17 mouse cellular contexts compared by ENCODE assay signal in genomic region chr17:25961566-25961965, GRCm38 (mm10). TPM values are rescaled to one million over a fixed set of nuclear protein-coding genes. Genes with fewer than 3 reads are reported as not detected.
DNase-seq lines count a peak whose midpoint lies in the region; ATAC-seq and TF ChIP-seq lines count a peak whose summit lies in the region.
"Had no signal": no experiment of that assay in that cellular context is flagged by ENCODE, and none has a peak within 500 bp of the region (broad histone marks: within the 10 kb centered on the region; RNA-seq: fewer than 3 reads in every experiment).

No protein-coding gene starts in this region.

- peak overlapping the region; percentile 64 for H3K4me3 ChIP-seq in liver, embryonic 16.5 days (ENCODE audit: low read depth, low read length)
- H3K4me3 ChIP-seq in gastrocnemius, adult 2 months = no peak overlapping the region
- H3K4me3 ChIP-seq in hindbrain, embryonic 10.5 days = no peak overlapping the region
- H3K4me3 ChIP-seq: forebrain, embryonic 13.5 days; left cerebral cortex, adult 2 months; limb, embryonic 12.5 days; midbrain, embryonic 12.5 days had no signal

- H3K36me3 ChIP-seq in liver, embryonic 16.5 days (ENCODE audit: control insufficient read depth, insufficient read depth) = peaks cover 5% of the 10 kb centered on the region; the same call in 1 of the 2 replicates
- H3K36me3 ChIP-seq in hindbrain, embryonic 10.5 days = peaks cover 89% of the 10 kb centered on the region

- DNase-seq in heart, adult 11 months = peak; percentile 88
- no peak for DNase-seq in heart, adult 8-10 months (ENCODE audit: low spot score)
- peak; percentile 25 for DNase-seq in 416B (ENCODE audit: low read depth)
- DNase-seq in gastrocnemius, adult 2 months = no peak
- DNase-seq in hindbrain, embryonic 10.5 days (ENCODE audit: low spot score) = no peak
- no peak for DNase-seq in layer of hippocampus, adult 9-11 months
- DNase-seq: adrenal gland, adult 8-10 months; kidney, adult 11 months; kidney, postnatal 4 days had no signal

- H3K27ac ChIP-seq in liver, embryonic 16.5 days (ENCODE audit: low read length) = peak overlapping the region; percentile 96
- no peak overlapping the region for H3K27ac ChIP-seq in gastrocnemius, adult 2 months
- no peak overlapping the region for H3K27ac ChIP-seq in hindbrain, embryonic 10.5 days
- H3K27ac ChIP-seq: forebrain, embryonic 13.5 days; left cerebral cortex, adult 2 months; limb, embryonic 12.5 days; midbrain, embryonic 12.5 days had no signal

- H3K9me3 ChIP-seq in liver, embryonic 16.5 days (replicated peaks; ENCODE audit: control insufficient read depth, low read length) = no peaks in the 10 kb centered on the region
- H3K9me3 ChIP-seq in hindbrain, embryonic 10.5 days = no peaks in the 10 kb centered on the region
- H3K9me3 ChIP-seq: forebrain, embryonic 13.5 days; limb, embryonic 12.5 days; midbrain, embryonic 12.5 days had no signal

- peaks cover 48% of the 10 kb centered on the region for H3K4me1 ChIP-seq in liver, embryonic 16.5 days (ENCODE audit: control insufficient read depth, low read depth, low read length)
- peaks cover 6% of the 10 kb centered on the region; the same call in 1 of the 2 replicates for H3K4me1 ChIP-seq in hindbrain, embryonic 10.5 days (replicated peaks)
- H3K4me1 ChIP-seq: forebrain, embryonic 13.5 days; limb, embryonic 12.5 days; midbrain, embryonic 12.5 days had no signal

- peak overlapping the region; percentile 78 for H3K9ac ChIP-seq in liver, embryonic 16.5 days (ENCODE audit: low read depth, low read length)
- H3K9ac ChIP-seq: forebrain, embryonic 13.5 days; limb, embryonic 12.5 days; midbrain, embryonic 12.5 days had no signal

- intact Hi-C loops in gastrocnemius, adult 2 months (cut with DNase I) = no loop called here

- TF ChIP-seq CTCF in gastrocnemius, adult 2 months (IDR thresholded peaks at IDR 0.05) = no peak

- no peaks in the 10 kb centered on the region for H3K27me3 ChIP-seq in liver, embryonic 16.5 days (ENCODE audit: control insufficient read depth, insufficient read depth, low read depth, low read length)
- no peaks in the 10 kb centered on the region for H3K27me3 ChIP-seq in hindbrain, embryonic 10.5 days (ENCODE audit: insufficient read depth, poor library complexity, severe bottlenecking)
- H3K27me3 ChIP-seq: forebrain, embryonic 13.5 days; limb, embryonic 12.5 days; midbrain, embryonic 12.5 days had no signal

- H3K4me2 ChIP-seq in liver, embryonic 16.5 days (ENCODE audit: low read depth, low read length) = peak overlapping the region; percentile 77
- H3K4me2 ChIP-seq: forebrain, embryonic 13.5 days; limb, embryonic 12.5 days; midbrain, embryonic 12.5 days had no signal

- peak; percentile 86 for ATAC-seq in erythroblast, adult 5-6 weeks (replicated peaks; ENCODE audit: low FRiP score, poor library complexity, severe bottlenecking)
- peak; percentile 99 for ATAC-seq in liver, embryonic 16.5 days (ENCODE audit: low read depth)
- ATAC-seq: forebrain, embryonic 13.5 days; lung, postnatal 0 days had no signal

- WGBS in liver, embryonic 16.5 days (ENCODE audit: insufficient replicate concordance) = 40% methylated on average over 5 of the region's 5 CpGs
- WGBS in hindbrain, embryonic 10.5 days = 97% methylated on average over 5 of the region's 5 CpGs

RNA-seq across cellular contexts. Expression of gene A930017K11Rik, which starts 9.2 kb away (rescaled TPM):
- total RNA-seq in heart, adult 8-10 months (2022) = under 1 TPM; 0.24 to 0.85 (median 0.36) TPM
- total RNA-seq in erythroblast, adult 5-6 weeks (2015; ENCODE audit: low replicate concordance) = not detected in 2 replicates
- not detected in 2 replicates for total RNA-seq in erythroblast, adult 5-6 weeks (2017; ENCODE audit: low replicate concordance)
- polyA plus RNA-seq in liver, embryonic 16.5 days (2015; fragmentation: Nextera tagmentation; extraction: Ambion mirVana) = 0.13 and 0.16 TPM in 2 replicates
- total RNA-seq in gastrocnemius, adult 2 months (2021) = not detected
- polyA plus RNA-seq in hindbrain, embryonic 10.5 days (2016; fragmentation: Nextera tagmentation; extraction: Ambion mirVana) = 0.25 and 0.34 TPM in 2 replicates
- total RNA-seq: adrenal gland, adult 8-10 months had no signal
- polyA plus RNA-seq: forebrain, embryonic 13.5 days; lung, postnatal 0 days had no signal

RNA-seq across cellular contexts. Expression of gene Nhlrc4, which starts 16.8 kb away (rescaled TPM):
- under 1 TPM in 1 of 4 experiments, not detected in 3; 0.41 TPM for total RNA-seq in heart, adult 8-10 months (2022)
- total RNA-seq in erythroblast, adult 5-6 weeks (2015; ENCODE audit: low replicate concordance) = 49.2 and 66.7 TPM in 2 replicates
- 40.7 and 62.0 TPM in 2 replicates for total RNA-seq in erythroblast, adult 5-6 weeks (2017; ENCODE audit: low replicate concordance)
- 6.8 and 7.8 TPM in 2 replicates for polyA plus RNA-seq in liver, embryonic 16.5 days (2015; fragmentation: Nextera tagmentation; extraction: Ambion mirVana)
- not detected for total RNA-seq in gastrocnemius, adult 2 months (2021)
- polyA plus RNA-seq in hindbrain, embryonic 10.5 days (2016; fragmentation: Nextera tagmentation; extraction: Ambion mirVana) = 0.21 and 0.55 TPM in 2 replicates
- total RNA-seq: adrenal gland, adult 8-10 months had no signal
- polyA plus RNA-seq: embryonic facial prominence, embryonic 11.5 days; forebrain, embryonic 13.5 days had no signal

RNA-seq across cellular contexts. Expression of gene Pigq, which starts 16.8 kb away (rescaled TPM):
- total RNA-seq in heart, adult 8-10 months (2022) = 10 to 100 TPM; 37.3 to 48.3 (median 47.8) TPM
- 1,336 and 1,664 TPM in 2 replicates for total RNA-seq in erythroblast, adult 5-6 weeks (2015; ENCODE audit: low replicate concordance)
- total RNA-seq in erythroblast, adult 5-6 weeks (2017; ENCODE audit: low replicate concordance) = 1,480 and 1,728 TPM in 2 replicates
- polyA plus RNA-seq in liver, embryonic 16.5 days (2015; fragmentation: Nextera tagmentation; extraction: Ambion mirVana) = 147 and 154 TPM in 2 replicates
- 10 to 100 TPM; 21.0 to 28.6 TPM for total RNA-seq in gastrocnemius, adult 2 months (2021)
- 65.4 and 72.6 TPM in 2 replicates for polyA plus RNA-seq in hindbrain, embryonic 10.5 days (2016; fragmentation: Nextera tagmentation; extraction: Ambion mirVana)

RNA-seq across cellular contexts. Expression of gene Capn15, which starts 24.0 kb away (rescaled TPM):
- total RNA-seq in heart, adult 8-10 months (2022) = 1 to 10 TPM; 5.4 to 8.1 (median 6.8) TPM
- total RNA-seq in erythroblast, adult 5-6 weeks (2015; ENCODE audit: low replicate concordance) = 1.2 and 1.5 TPM in 2 replicates
- total RNA-seq in erythroblast, adult 5-6 weeks (2017; ENCODE audit: low replicate concordance) = 1.4 and 2.4 TPM in 2 replicates
- polyA plus RNA-seq in liver, embryonic 16.5 days (2015; fragmentation: Nextera tagmentation; extraction: Ambion mirVana) = 8.0 and 9.9 TPM in 2 replicates
- total RNA-seq in gastrocnemius, adult 2 months (2021) = 1 to 10 TPM; 6.0 to 9.4 TPM
- polyA plus RNA-seq in hindbrain, embryonic 10.5 days (2016; fragmentation: Nextera tagmentation; extraction: Ambion mirVana) = 32.4 and 35.0 TPM in 2 replicates

RNA-seq across cellular contexts. Expression of gene Rab40c, which starts 42.0 kb away (rescaled TPM):
- total RNA-seq in heart, adult 8-10 months (2022) = 10 to 100 TPM; 17.3 to 20.1 (median 17.7) TPM
- total RNA-seq in erythroblast, adult 5-6 weeks (2015; ENCODE audit: low replicate concordance) = 2.3 and 6.7 TPM in 2 replicates
- 1.2 and 1.5 TPM in 2 replicates for total RNA-seq in erythroblast, adult 5-6 weeks (2017; ENCODE audit: low replicate concordance)
- 6.2 and 7.0 TPM in 2 replicates for polyA plus RNA-seq in liver, embryonic 16.5 days (2015; fragmentation: Nextera tagmentation; extraction: Ambion mirVana)
- total RNA-seq in gastrocnemius, adult 2 months (2021) = 1 to 10 TPM; 8.1 to 9.5 TPM
- polyA plus RNA-seq in hindbrain, embryonic 10.5 days (2016; fragmentation: Nextera tagmentation; extraction: Ambion mirVana) = 33.4 and 43.4 TPM in 2 replicates

Comparison
In these comparisons a context has a peak if more than half of its experiments do, and no peak if none do; other contexts are left out.
1. DNase-seq: peak in heart, adult 11 months (single experiment) and 416B (single experiment); none in heart, adult 8-10 months (single experiment), gastrocnemius, adult 2 months (single experiment), hindbrain, embryonic 10.5 days (single experiment) and layer of hippocampus, adult 9-11 months (single experiment).
2. RNA of gene Nhlrc4, which starts 16.8 kb away (total RNA-seq): 40.7 to 66.7 TPM in erythroblast, adult 5-6 weeks; 0.41 TPM in heart, adult 8-10 months and not detected in gastrocnemius, adult 2 months; every median in the first group is over 10 times any median in the second.
3. RNA of gene Pigq, which starts 16.8 kb away (total RNA-seq): 1,336 to 1,728 TPM in erythroblast, adult 5-6 weeks; 37.3 to 48.3 TPM in heart, adult 8-10 months and 21.0 to 28.6 TPM in gastrocnemius, adult 2 months; every median in the first group is over 10 times any median in the second.